Mouse (Mus musculus) induced T-regulatory cell, adult 2 months (primary cell): ENCODE measurements around the gene Olfr823.
"Not testable (repeated sequence)": the region's sequence is repeated elsewhere in the genome, so short reads cannot be mapped to it uniquely, and the experiment has no call there.

Experiments
- DNase-seq: peaks from one replicate; pipeline ENCODE4 v3.0.0-alpha.2; 2012; ENCODE audit warnings: low read depth

Gene Olfr823

GRCm38 (mm10) chr10:130115283-130115682 lies at the start of gene Olfr823:
Olfr823 (minus strand) TSS chr10:130115383.
- DNase-seq = not testable (repeated sequence)

- no peak for DNase-seq
Observed at GRCm38 (mm10) chr10:130144121-130144520, 28.9 kb upstream of the Olfr823 start.

- DNase-seq = not testable (repeated sequence)
Observed at GRCm38 (mm10) chr10:130142481-130142880, 27.3 kb upstream of the Olfr823 start.

GRCm38 (mm10) chr10:130134811-130135210 lies 19.6 kb upstream of the Olfr823 start:
- DNase-seq = no peak

- DNase-seq = not testable (repeated sequence)
Observed at GRCm38 (mm10) chr10:130129900-130130299, 14.7 kb upstream of the Olfr823 start, which contains the start of gene Olfr824. Olfr824 (minus strand) TSS chr10:130130000.

GRCm38 (mm10) chr10:130116045-130116444 lies 862 bp upstream of the Olfr823 start:
- not testable (repeated sequence) for DNase-seq

GRCm38 (mm10) chr10:130096104-130096503 lies 19.1 kb downstream of the Olfr823 start:
- DNase-seq = peak; percentile 23

GRCm38 (mm10) chr10:130092838-130093440 lies 22.2 kb downstream of the Olfr823 start:
- DNase-seq = peak; percentile 65

- DNase-seq = no peak
Observed at GRCm38 (mm10) chr10:130070910-130071309, 44.3 kb downstream of the Olfr823 start, which contains the start of gene Olfr822. Olfr822 (plus strand) TSS chr10:130071210.
